Mouse (Mus musculus) myocyte (in vitro differentiated cells): Measurements from ENCODE around the gene Foxe3. TPM values are rescaled to one million over a fixed set of nuclear protein-coding genes. Genes with fewer than 3 reads are reported as not detected.

ENCODE experiments used
- H3K27me3 ChIP-seq: one replicate; pipeline ENCODE4 v1.6.1; 2011; ENCODE audit not compliant: control insufficient read depth, insufficient read depth, insufficient read length
- H3K36me3 ChIP-seq: one replicate; pipeline ENCODE4 v1.6.1; 2011; ENCODE audit not compliant: control insufficient read depth, insufficient read depth
- H3K4me2 ChIP-seq: one replicate; pipeline ENCODE4 v1.6.1; 2011; ENCODE audit warnings: low read depth, control low read depth
- H3K4me3 ChIP-seq: one replicate; pipeline ENCODE4 v1.5.1; 2011; ENCODE audit warnings: mild to moderate bottlenecking, control low read depth, moderate library complexity
- H3K79me2 ChIP-seq: one replicate; pipeline ENCODE4 v1.6.1; 2011; ENCODE audit not compliant: control insufficient read depth, insufficient read depth
- H3ac ChIP-seq: one replicate; pipeline ENCODE4 v1.6.1; 2011; ENCODE audit not compliant: control insufficient read depth, insufficient read length
- CEBPB ChIP-seq: IDR thresholded peaks from 2 replicates; pipeline ENCODE4 v1.6.1; 2011; ENCODE audit warnings: mild to moderate bottlenecking, moderate library complexity; ENCODE audit not compliant: poor library complexity, insufficient read depth, severe bottlenecking
- E2F4 ChIP-seq: IDR thresholded peaks from one replicate; pipeline ENCODE4 v1.6.1; 2011; ENCODE audit warnings: mild to moderate bottlenecking, control low read depth, moderate library complexity; ENCODE audit not compliant: insufficient read depth
- MAX ChIP-seq: IDR thresholded peaks from one replicate; pipeline ENCODE4 v1.6.1; 2011; ENCODE audit warnings: low read depth, mild to moderate bottlenecking, control low read depth
- MYOD1 ChIP-seq, 3 experiments: IDR thresholded peaks; one replicate each; pipeline ENCODE4 v1.6.1; 2011; ENCODE audit warnings: control low read depth in 2 of 3, low read depth in 2 of 3, mild to moderate bottlenecking in 2 of 3, moderate library complexity in 1 of 3; ENCODE audit not compliant: insufficient read length in 2 of 3, control insufficient read depth in 1 of 3
- MYOG ChIP-seq, 3 experiments: IDR thresholded peaks; one replicate each; pipeline ENCODE4 v1.6.1; 2011; ENCODE audit warnings: control low read depth in 2 of 3, low read depth in 2 of 3, mild to moderate bottlenecking in 2 of 3; ENCODE audit not compliant: insufficient read length in 2 of 3, control insufficient read depth in 1 of 3, insufficient read depth in 1 of 3
- POLR2A ChIP-seq: IDR thresholded peaks from one replicate; pipeline ENCODE4 v1.6.1; 2011; ENCODE audit warnings: low read depth, mild to moderate bottlenecking, control low read depth, moderate library complexity; ENCODE audit not compliant: insufficient read length
- POLR2AphosphoS2 ChIP-seq: IDR thresholded peaks from one replicate; pipeline ENCODE4 v1.6.1; 2011; ENCODE audit warnings: low read depth, control low read depth; ENCODE audit not compliant: insufficient read length
- REST ChIP-seq: IDR thresholded peaks from one replicate; pipeline ENCODE4 v1.6.1; 2011; ENCODE audit warnings: mild to moderate bottlenecking, control low read depth, moderate library complexity; ENCODE audit not compliant: insufficient read depth, insufficient read length
- SRF ChIP-seq: IDR thresholded peaks from one replicate; pipeline ENCODE4 v1.6.1; 2011; ENCODE audit warnings: low read depth; ENCODE audit not compliant: control insufficient read depth, insufficient read length
- TCF12 ChIP-seq: IDR thresholded peaks from one replicate; pipeline ENCODE4 v1.6.1; 2011; ENCODE audit warnings: mild to moderate bottlenecking, control low read depth; ENCODE audit not compliant: poor library complexity, insufficient read depth, severe bottlenecking
- TCF3 ChIP-seq: IDR thresholded peaks from one replicate; pipeline ENCODE4 v1.6.1; 2011; ENCODE audit warnings: low read depth, control low read depth; ENCODE audit not compliant: insufficient read length
- USF1 ChIP-seq: IDR thresholded peaks from one replicate; pipeline ENCODE4 v1.6.1; 2011; ENCODE audit warnings: low read depth, mild to moderate bottlenecking, control low read depth, moderate library complexity
- polyA plus RNA-seq: library from polyadenylated mRNA; unstranded; fragments of >200 nt; fragmentation: generic; extraction: Trizol; gene quantifications from one replicate; pipeline ENCODE4 v1.2.1, GENCODE M21; 2012; ENCODE audit warnings: missing spikeins

The Foxe3 gene
- polyA plus RNA-seq, 1 experiment = not detected

GRCm38 (mm10) chr4:114947395-114947794, 21.6 kb upstream of the Foxe3 start:
- Histone ChIP-seq H3ac (no peak overlapping the region), H3K79me2 (no peaks in the 10 kb centered on the region), H3K4me2 (peak overlapping the region; percentile 26), H3K4me3 (no peak overlapping the region), H3K27me3 (peaks cover 5% of the 10 kb centered on the region), H3K36me3 (no peaks in the 10 kb centered on the region)
- TF ChIP-seq TCF3 = no peak
- no peak for TF ChIP-seq USF1
- no peak for TF ChIP-seq MYOD1 (IDR thresholded peaks at IDR 0.05; ENCODE audit: control insufficient read depth in 1 of 3, insufficient read length in 2 of 3, low read depth in 2 of 3)
- no peak for TF ChIP-seq MYOG (IDR thresholded peaks at IDR 0.05; ENCODE audit: control insufficient read depth in 1 of 3, insufficient read depth in 1 of 3, insufficient read length in 2 of 3, low read depth in 2 of 3)
- TF ChIP-seq SRF = no peak
- no peak for TF ChIP-seq POLR2AphosphoS2
- TF ChIP-seq MAX = no peak
- no peak for TF ChIP-seq CEBPB
- TF ChIP-seq TCF12 = no peak
- no peak for TF ChIP-seq E2F4
- TF ChIP-seq REST = no peak
- no peak for TF ChIP-seq POLR2A

DNA sequence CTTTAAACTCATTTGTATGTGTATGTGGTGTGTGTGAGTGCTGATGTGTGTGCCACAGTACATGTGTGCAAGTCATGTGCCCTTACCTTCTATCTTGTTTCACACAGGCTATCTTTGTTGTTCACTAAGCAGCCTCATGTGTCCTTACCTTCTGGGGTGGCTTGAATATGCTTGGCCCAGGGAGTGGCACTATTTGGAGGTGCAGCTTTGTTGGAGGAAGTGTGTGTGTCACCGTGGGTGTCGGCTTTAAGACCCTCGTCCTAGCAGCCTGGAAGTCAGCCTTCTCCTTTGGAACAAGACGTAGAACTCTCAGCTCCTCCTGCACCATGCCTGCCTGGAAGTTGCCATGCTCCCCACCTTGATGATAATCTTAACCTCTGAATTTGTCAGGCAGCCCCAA, 20.6 kb upstream of the Foxe3 start:
- H3K36me3 ChIP-seq = no peaks in the 10 kb centered on the region
- H3K79me2 ChIP-seq = no peaks in the 10 kb centered on the region
- no peak overlapping the region for H3K4me2 ChIP-seq
- H3K4me3 ChIP-seq = no peak overlapping the region
- peaks cover 5% of the 10 kb centered on the region for H3K27me3 ChIP-seq
- no peak for TF ChIP-seq POLR2A
- H3ac ChIP-seq = no peak overlapping the region

DNA sequence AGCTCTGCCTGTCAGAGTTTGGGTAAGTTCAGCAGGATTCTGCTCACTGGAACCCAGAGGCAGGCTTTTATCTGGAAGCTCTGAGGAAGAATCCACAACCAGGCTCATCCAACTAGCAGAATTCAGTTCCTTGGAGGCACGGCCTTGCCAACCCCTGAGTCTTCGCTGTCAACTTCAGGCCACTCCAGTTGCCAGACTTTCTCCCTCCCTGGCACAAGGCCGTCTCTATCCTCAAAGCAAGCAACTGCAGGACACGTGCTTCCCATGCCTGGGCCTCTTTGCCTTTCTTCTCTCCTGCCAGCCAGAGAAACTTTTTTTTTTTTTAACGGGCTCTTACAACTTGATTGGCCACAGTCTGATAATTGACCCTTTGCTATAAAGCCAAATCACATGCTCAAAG, 19.2 kb upstream of the Foxe3 start:
- Histone ChIP-seq H3ac (no peak overlapping the region), H3K36me3 (no peaks in the 10 kb centered on the region), H3K4me2 (no peak overlapping the region), H3K4me3 (no peak overlapping the region), H3K27me3 (no peaks in the 10 kb centered on the region), H3K79me2 (no peaks in the 10 kb centered on the region)
- TF ChIP-seq POLR2AphosphoS2 = no peak
- no peak for TF ChIP-seq TCF3
- TF ChIP-seq USF1 = no peak
- TF ChIP-seq E2F4 = no peak
- no peak for TF ChIP-seq TCF12
- peak in 1 of 3 experiments; percentile 27 for TF ChIP-seq MYOG (IDR thresholded peaks at IDR 0.05; ENCODE audit: control insufficient read depth in 1 of 3, insufficient read depth in 1 of 3, insufficient read length in 2 of 3, low read depth in 2 of 3)
- no peak for TF ChIP-seq MAX

- H3ac ChIP-seq = no peak overlapping the region
- TF ChIP-seq REST (no peak), TCF12 (no peak), POLR2AphosphoS2 (no peak), E2F4 (no peak), CEBPB (no peak), MYOG (IDR thresholded peaks at IDR 0.05; ENCODE audit: control insufficient read depth in 1 of 3, insufficient read depth in 1 of 3, insufficient read length in 2 of 3, low read depth in 2 of 3) (no peak), MYOD1 (IDR thresholded peaks at IDR 0.05; ENCODE audit: control insufficient read depth in 1 of 3, insufficient read length in 2 of 3, low read depth in 2 of 3) (no peak), SRF (no peak), MAX (no peak), USF1 (no peak), POLR2A (no peak), TCF3 (no peak)
- H3K27me3 ChIP-seq = no peaks in the 10 kb centered on the region
- H3K36me3 ChIP-seq = no peaks in the 10 kb centered on the region
- no peak overlapping the region for H3K4me3 ChIP-seq
- no peaks in the 10 kb centered on the region for H3K79me2 ChIP-seq
- no peak overlapping the region for H3K4me2 ChIP-seq
These were observed 16.8 kb upstream of the Foxe3 start for GRCm38 (mm10) chr4:114942583-114942982.

DNA sequence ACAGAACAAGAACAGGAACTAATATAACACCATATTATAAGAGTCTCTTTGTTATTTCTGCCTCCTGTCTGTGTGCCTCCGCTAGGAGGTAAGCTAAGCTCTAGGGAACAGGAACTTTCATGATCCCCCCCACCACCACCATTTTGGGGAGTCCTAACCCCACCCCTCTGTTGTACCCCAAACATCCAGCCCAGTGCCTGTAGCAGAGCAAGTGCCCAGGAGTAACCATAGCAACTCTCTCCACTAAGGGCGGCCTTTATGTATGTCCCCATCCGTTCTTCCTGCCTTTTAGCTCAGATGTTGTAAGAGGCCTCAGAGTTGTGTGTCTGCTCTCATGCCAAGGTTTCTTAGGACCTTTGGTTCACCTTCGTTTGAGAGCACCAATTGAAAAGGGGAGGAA, 16.3 kb upstream of the Foxe3 start:
- no peaks in the 10 kb centered on the region for H3K79me2 ChIP-seq
- H3K4me3 ChIP-seq = no peak overlapping the region
- no peaks in the 10 kb centered on the region for H3K27me3 ChIP-seq
- TF ChIP-seq MYOD1 (IDR thresholded peaks at IDR 0.05; ENCODE audit: control insufficient read depth in 1 of 3, insufficient read length in 2 of 3, low read depth in 2 of 3) (no peak), CEBPB (no peak), POLR2A (no peak), TCF12 (no peak), TCF3 (no peak), SRF (no peak), E2F4 (no peak), REST (no peak), MYOG (IDR thresholded peaks at IDR 0.05; ENCODE audit: control insufficient read depth in 1 of 3, insufficient read depth in 1 of 3, insufficient read length in 2 of 3, low read depth in 2 of 3) (no peak), MAX (no peak), POLR2AphosphoS2 (no peak), USF1 (no peak)
- no peaks in the 10 kb centered on the region for H3K36me3 ChIP-seq
- H3ac ChIP-seq = no peak overlapping the region
- H3K4me2 ChIP-seq = no peak overlapping the region
